Mouse (Mus musculus): ENCODE measurements at regions not wholly inside any gene's neighbourhood (a gene's known extent, or its start where the extent isn't known, plus 50 kb on each side); places are given as distances from the start of the nearest gene placed in this dataset.

DNA sequence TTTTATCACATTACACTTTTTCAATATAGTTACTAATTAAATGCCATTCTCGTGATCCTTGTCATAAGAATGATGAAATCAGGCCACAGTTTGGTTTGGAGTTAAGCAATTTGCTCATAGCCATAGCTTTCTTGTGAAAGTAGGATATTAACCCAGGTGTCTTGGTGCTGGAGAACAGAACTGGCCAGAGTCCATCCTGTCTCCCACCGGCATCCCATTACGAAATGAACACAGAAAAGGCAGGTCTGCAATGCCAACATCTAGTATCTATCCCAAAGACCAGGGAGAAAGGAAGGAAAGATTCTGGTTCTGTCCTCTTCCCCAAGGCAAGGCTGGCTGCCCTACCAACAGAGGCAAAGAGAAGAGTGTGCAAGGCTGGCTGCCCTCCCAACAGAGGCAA lies 61.6 kb upstream of the Avpr1a start:
- DNase-seq: no peak

DNA sequence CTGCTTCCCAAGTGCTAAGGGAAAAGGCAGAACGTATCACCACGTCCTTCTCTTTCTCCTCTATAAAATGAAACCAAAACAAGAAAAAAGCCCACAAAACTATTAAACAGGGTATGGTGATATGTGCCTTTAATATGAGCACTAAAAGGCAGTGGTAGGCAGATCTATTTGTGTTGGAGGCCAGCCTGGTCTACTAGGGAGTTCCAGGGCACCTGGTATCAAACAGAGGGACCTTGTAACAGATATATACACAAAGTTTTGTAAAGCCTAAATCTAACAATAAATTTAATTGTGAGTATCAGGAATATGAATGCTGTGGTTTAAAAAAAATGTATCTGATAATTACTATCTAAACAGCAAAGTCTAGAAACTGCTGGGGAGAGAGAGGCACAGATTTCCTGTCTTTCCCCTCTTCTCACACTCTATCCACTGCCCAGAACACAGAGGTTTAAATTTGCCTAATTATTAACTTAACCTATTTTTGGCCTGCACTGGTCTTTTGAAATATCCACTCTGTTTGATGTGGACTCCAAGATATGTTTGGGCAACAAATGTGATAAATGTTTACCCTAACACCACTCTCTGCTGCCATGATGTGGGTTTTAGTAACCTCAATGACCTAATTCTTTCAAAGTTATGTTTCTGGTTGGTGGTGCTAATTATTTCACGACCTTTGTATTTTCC lies 68.5 kb upstream of the Avpr1a start:
- no peak for DNase-seq

DNA sequence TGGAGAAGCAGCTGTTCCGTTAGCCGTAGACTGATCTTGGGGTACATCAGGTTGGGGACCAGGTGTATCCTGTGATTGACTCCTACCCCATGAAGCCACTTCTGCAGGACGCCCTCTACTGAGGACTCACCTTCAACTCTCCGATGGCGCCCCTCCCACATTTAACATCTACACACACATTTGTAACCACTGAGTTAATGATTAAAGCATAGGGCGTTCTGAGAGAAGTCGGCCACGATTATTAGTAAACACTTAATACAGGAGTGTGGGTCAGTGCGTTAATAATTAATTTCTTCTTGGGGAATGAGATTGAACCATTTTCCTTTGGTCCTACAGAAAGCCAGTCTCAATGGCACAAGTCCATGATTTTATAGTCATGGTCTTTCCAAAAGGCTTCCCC lies 105.0 kb upstream of the Avpr1a start:
- no peak for DNase-seq

DNA sequence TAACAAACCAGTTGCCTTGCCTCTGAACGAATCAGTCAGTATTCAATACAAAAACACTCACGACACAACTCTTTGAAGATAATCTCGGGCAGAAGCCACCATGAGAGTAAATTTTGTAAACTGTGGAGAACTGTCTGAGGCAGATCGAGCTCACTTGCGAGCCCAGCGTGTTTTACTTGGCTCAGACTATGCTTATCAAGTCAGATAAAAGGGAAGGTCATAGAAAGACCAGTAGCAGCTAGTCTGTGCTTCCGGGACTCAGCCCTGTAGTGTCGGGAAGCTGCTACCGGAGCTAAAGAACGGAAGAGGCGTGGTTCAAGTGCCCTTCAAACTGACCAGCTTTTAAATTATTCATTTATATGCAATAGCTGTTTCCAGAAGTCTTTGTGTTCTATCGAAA lies 105.9 kb upstream of the Avpr1a start:
- DNase-seq: no peak

DNA sequence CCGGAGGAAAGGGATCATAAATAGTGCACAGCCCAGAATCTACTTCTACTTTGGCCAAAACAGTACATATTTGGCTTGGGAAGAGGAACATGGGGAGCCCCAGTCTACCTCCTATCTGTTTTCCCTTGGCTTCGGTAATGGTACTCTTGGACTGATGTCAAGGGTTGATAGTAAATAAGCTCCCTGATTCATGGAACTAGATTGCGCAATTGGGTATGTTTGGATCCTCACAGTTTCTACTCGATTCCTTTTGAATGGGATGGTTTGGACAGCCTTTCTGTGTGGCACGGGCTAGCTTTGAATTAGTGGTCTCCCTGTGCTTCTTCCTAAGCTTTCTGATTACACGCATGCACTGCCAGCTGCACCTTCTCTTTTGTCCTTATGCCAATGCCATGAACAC lies 121.4 kb upstream of the Avpr1a start:
- DNase-seq: no peak

DNA sequence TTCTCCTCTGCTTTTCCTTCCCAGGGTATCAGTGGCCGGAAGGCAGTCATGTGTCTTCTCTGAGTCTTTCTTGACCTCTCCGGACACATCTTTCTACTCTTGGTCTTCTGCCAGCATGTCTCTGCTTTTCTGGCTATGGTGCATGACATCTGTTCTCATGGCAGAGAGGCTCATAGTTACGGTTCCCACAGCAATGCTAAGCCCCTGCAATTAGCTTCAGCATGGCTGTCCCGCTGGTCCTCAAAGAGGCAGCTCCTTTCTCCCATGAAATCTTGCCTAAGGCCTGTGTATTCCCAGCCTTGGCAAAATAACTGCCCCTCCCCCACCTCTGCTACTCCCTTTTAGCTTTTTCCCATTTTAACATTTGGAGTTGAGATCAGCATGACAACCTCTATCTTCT lies 129.4 kb upstream of the Avpr1a start:
- peak; percentile 6 for DNase-seq

DNA sequence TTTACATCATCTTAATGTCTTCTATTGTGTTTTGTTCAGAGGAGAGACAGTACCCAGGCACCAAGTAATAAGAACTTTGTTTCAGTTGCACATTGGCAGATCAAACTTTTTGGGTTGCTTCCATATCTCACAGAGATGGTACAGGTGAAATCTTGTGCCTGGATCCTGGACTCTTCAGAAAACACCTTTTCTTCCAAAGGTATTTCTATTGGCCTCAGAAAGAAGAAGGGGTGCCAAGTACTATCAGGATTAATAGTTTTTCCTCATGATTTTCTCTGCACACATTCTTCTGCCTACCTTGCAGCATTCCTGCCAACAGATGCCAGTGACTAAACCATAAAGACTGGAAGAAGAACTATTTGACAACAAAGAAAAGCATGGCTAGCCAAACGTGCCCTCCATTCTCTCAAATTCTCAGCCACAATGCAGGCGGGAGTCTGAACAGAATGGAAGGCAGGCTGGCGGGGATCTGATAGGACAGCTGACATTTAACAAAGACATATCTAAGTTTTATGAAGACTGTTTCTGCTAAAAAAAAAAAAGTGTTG lies 137.6 kb upstream of the Avpr1a start:
- DNase-seq: no peak

DNA sequence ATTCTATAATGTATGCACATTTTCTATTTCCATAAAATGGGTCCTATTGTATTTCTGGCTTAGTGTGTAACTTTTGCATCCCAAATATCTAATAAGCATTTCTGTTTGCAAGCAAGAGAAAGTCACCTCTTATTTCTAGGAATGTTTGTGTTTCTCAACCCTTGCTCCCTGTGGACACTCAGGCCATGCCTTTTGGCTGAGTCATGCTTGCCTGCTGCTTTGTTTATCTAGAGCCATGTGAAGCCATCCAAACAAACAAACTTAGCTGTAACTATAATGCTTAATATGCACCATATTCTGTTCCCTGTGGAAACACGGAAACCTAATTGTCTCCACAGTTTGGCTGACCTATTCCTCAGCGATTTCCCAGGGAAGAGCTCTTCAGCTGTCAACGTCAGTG lies 139.6 kb upstream of the Avpr1a start:
- no peak for DNase-seq

DNA sequence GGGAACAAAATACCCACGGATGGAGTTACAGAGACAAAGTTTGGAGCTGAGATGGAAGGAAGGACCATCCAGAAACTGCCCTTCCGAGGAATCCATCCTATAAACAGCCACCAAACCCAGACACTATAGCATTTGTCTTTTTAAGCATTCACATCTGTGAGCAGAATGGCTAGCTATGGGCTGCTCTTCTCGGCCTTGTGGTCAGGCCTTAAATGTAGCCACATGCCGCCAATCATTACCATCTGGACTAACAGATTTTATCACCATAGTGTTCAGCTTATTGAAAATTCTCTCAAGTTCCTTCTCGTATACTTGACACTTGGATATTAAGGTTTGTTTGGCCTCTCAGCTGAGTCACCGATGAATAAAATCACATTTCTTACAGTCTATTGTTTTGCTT lies 146.0 kb upstream of the Avpr1a start:
- DNase-seq: peak; percentile 49

DNA sequence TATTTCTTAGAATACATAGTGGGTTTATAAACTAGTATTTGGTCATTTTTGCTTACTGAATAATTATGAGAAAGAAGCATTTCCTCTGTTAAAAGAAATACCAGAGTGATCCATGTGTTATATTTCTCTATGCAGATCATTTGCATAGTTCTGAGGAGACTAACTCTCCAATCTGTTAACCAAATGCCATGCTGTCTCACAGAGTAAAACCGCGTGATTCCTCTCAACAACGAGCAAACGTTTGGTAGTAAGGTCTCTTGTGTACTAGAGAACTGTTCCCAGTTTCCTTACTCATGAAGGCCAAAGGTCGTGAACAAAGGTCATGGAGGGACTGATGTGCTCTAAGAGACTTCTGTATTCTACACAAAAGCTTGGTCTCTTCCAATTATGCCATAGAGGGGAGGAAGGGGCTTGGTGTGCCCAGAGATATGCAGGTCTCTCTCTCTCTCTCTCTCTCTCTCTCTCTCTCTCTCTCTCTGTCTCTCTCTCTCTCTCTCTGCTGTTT lies 152.3 kb upstream of the Avpr1a start:
- DNase-seq: peak; percentile 26

DNA sequence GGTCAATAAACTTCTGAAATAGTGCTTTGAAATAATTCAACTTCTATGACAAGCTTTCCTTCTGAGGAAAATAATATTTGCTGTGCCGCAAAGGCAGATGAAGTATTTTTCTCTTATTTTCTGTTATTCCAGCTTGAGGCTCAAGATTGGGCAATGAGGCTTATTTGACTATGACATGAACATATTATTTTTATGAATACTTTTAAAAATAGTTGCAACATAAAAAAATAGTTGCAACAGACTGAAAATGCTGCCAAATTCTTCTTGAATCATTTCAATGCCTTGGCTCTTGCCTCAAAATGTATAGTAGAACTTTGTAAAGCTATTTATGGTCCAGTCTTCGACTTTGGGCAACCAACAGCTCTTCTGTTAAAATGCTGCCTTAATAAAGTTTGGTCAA lies 156.7 kb upstream of the Avpr1a start:
- DNase-seq: no peak

DNA sequence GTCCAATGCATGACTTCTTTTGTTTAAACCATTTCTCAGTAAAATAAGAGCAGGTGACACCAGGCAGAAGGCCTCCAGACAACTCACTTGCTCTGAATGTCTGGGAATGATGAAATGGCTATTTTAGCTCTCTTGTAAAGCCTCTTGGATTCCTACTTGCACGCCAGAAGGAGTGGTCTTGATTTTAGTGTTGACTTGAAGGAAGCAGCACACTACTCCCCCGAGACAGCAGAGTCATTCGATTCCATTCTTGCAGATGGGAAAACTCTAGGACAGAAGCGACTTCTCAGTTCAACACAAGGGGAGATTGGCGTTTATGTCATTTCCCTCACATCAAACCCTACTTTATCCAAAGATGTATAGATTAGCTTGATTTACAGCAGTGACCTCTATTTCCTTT lies 157.2 kb upstream of the Avpr1a start:
- no peak for DNase-seq

DNA sequence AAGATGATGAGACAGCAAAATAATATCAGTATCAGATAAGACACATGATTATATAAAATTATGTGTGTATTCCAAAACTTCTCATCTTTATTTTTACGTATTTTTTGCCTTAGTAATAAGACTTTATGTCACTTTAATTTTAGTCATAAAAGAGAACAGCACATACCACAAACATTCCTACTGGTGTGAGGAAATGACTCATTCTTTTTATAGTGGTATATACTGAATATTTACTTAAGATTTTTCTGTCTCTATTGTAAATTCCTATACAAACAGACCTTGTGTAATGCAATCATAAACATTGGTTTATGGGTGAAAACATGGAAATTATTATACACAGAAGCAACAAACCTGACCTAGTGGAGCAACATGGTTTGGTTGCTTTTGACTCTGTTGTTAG lies 173.4 kb upstream of the Avpr1a start:
- no peak for DNase-seq

DNA sequence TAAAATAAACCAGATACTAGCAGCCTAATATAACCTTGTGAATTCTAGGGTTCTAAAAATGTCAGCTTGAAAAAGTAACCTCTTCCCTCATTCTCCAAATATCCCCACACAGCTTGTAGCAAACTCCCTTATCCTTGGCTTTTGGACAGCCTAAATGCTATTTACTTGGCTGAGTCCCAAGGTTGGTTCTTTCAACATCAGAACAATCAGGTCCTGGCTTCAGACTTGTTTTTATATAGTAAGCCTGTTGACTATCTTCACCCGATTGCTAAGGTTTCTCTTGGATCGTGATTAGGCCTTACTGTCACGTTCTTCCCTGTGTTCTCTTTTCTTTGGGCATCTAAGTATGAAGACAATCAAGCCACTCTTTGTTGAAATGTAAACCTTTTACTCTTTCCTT lies 174.1 kb upstream of the Avpr1a start:
- no peak for DNase-seq

DNA sequence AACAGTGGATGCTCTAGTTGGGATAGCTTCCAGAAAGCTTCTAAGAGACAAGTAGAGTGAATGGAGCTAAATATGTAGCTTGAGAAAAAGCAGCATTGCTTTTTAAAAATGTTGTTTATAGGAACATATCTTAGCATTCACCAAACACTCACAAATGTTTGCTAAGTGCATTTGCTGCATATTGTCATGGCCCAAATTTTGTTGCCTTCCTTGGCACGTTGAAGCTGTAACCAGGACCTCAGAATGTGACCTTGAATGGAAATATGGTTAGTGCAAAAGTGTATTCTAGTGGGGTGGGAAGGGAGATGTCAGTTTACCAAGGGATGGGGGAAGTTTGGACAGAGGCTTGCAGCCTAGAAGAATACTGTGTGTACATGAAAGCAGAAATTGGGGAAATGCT lies 166.9 kb upstream of the Rxylt1 start:
- no peak for DNase-seq

DNA sequence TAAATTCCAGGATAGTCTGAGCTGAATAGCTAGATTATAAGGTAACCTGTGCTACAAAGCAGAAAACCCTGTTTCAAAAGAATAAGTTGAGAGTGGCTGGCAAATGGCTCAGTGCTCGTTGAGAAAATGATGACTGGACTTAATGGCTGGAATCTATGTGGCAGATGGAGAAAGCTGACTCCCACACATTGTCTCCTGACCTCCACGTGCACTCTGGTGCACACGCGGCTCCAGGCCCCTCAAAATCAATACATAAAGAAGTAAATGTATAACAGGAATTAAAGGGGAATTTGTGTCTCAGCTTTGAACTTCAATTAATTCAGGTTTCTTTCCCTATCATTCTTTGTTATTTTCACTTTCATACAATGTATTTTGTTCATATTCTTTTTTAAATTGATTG lies 162.2 kb upstream of the Rxylt1 start:
- DNase-seq: peak; percentile 15

DNA sequence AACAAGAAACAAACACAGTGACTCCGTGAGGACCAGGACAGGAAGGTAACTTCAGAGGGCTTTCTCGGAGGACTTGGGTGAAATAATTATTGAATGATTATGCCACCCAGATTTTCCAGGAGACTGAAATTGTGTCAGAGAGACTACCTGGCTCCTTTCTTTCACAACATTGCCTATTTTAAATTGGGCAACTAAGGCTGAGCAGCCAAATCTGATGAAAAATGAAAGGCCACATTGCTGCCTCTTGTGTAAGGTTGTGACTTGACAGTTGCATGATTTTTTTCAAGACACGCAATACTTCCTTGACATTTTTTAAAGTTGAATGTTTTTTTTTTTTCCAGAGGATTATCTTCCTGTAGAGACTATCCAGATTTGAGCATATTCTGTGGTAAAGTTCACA lies 161.5 kb upstream of the Rxylt1 start:
- DNase-seq: no peak

DNA sequence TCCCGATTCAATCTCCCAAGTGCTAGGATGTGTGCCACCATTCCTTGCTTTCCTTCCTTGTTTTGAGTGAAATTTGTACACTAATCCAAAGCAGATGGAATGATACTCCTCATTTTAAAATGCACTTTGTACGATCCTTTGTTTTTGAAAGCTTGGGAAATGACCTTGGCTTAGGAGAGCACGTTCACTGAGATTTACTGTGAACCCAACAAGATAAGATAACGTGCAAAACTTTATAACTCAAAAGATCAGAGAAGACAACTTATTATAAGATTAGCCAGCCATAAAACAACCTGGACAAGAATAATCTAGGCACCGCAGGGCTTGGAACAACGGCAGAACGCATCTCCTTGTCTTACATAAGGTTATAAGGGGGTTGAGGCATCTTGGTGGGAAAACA lies 134.6 kb upstream of the Rxylt1 start:
- no peak for DNase-seq

DNA sequence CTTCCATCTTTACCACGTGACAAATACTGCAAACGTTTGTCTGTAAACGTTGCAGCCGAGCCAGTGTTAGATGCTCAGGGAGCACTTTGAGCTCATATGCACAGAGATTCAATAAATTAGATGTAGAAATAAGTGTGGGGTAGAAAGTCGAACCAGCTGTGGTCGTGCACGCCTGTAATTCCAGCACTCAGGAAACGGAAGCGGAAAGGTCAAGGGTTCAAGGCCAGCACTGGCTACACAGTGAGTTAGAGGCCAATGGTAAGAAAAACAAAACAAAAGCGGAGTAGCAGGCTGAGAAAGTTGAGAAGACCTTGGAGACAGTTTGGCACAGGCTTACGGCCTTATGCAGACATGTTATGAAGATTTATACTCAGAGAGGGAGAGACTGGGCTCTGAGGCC lies 133.6 kb upstream of the Rxylt1 start:
- DNase-seq: peak; percentile 70

DNA sequence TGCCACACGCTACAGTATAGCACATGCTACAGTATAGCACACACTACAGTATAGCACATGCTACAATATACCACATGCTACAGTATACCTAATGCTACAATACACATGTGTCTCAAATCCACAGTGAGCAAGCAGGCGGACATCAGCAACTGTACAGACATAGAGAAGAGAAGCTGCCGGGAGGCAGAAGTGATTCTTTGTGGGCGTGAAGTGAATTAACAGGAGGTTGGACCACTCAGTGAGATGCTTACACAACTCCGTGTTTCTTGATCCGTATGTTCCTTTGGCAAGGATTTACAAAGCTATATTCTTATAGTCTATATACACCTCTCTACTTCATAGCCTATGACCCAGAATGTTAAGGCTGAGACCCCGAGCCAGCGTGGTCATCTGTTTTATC lies 128.5 kb upstream of the Rxylt1 start:
- no peak for DNase-seq

DNA sequence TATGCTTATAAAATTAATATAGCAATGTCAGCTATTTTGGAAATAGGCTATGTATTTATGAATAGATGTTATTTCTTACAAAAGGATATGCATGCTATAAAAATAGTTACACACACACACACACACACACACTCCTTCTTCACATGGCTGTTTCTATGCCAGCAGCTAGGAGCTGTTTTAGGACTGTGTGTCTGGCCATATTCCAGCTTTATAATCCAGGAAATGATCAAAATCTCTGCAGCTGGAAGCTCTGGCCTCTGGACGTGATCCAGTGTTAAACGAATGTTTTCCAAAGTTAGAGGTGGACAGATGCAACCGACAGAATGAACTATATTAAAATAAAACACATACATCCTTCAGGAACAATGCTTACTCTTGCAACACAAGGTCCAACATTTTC lies 125.9 kb upstream of the Rxylt1 start:
- DNase-seq: no peak

DNA sequence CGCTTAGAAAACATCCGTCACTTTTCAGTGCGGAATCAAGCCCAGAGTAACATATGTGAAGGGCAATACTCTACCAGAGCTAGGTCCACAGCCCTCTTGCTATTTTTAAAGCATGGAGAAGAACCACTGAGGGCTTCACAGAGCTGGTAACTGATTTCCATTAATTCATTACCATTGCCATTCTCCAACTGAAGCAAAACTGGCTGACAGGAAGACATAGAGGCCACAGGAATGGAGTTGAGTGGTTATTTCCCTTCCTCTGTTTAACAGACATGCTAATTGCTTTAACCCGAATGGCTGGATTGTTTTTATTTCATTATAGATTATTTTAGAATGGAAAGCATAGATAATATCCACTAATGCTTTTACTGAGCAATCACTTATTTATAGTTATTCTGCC lies 120.4 kb upstream of the Rxylt1 start:
- no peak for DNase-seq

DNA sequence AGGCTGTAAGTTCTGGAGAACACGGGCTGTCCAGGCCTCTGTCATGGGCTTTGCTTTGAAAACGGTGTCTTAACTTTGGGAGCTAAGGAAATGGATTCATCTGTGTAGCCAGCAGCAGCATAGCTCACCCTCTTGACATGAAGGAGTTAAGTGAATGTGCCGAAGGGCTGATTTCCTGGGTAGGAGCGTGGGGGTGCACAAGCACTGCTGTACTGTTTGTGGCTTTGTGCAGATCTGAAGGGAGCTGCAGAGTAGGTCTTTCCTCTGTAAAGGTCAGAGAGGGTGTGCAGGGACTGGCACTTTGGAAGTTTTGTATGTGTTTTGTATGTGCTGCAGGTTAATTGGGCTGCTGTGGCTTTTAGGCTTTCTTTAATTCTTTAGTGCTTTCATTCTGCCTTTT lies 102.6 kb upstream of the Rxylt1 start:
- peak; percentile 21 for DNase-seq

DNA sequence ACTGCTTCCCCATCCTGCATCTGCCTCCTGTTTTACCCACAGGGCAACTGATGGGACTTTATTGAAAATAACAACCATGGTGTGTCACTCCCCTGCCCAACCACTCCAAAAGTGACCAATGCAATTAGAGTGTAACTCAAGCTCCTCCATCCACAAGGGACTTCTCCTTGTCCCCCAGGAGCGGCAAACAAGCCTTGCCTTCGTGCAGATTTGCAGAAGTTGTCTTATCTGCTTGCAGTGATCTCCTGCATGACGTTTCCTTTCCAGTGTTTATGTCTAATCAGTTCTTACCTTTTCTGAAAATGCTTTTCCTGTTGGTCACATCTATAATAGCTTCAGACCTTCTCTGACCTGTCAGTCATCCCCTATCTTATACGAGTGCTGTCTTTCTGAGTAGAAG lies 100.5 kb upstream of the Rxylt1 start:
- DNase-seq: no peak

DNA sequence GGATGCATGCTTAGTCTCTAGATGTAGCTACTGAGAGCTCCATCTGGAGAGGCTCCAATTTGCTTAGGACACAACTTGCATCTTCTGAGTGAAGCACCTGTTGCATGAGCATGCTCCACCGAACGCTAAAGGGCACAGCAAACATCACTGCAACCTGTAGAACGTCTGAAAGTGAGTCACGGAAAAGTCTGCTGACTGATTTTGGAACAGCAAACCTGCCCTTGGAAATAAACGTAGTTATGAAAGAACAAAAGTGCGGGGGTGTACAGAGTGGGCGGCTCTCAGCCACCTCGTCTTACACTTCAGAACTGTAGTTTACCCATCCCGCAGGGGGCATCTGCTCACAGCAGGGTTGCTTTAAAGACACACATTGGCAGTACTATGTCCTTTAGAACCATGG lies 97.0 kb upstream of the Rxylt1 start:
- no peak for DNase-seq
